Mouse (Mus musculus) heart, adult 2 months (tissue): Measurements from ENCODE around the gene Wfdc1. TPM values are rescaled to one million over a fixed set of nuclear protein-coding genes. Genes with fewer than 3 reads are reported as not detected.
A peak's percentile ranks its signal among the peaks of the same experiment; 100 is the strongest.

Experiments
- DNase-seq, 2 experiments: peaks; one replicate each; pipeline ENCODE4 v3.0.0; 2021
- H3K27ac ChIP-seq: fragments of 200-600 bp; 2 replicates; pipeline ENCODE4 v1.8.1; 2022
- H3K27me3 ChIP-seq: fragments of 200-500 bp; 2 replicates; pipeline ENCODE4 v1.6.1; 2012; ENCODE audit warnings: mild to moderate bottlenecking, low read length, inconsistent platforms, mixed read lengths; ENCODE audit not compliant: control insufficient read depth, insufficient read depth
- H3K36me3 ChIP-seq: fragments of 200-500 bp; 2 replicates; pipeline ENCODE4 v1.6.1; 2012; ENCODE audit warnings: low read length, inconsistent platforms; ENCODE audit not compliant: control insufficient read depth, insufficient read depth
- H3K4me1 ChIP-seq: fragments of 200-500 bp; 2 replicates; pipeline ENCODE4 v1.6.1; 2011; ENCODE audit warnings: low read length; ENCODE audit not compliant: control insufficient read depth, insufficient read depth
- H3K4me3 ChIP-seq: fragments of 200-600 bp; 2 replicates; pipeline ENCODE4 v1.8.1; 2022
- H3K79me2 ChIP-seq: fragments of 200-500 bp; replicated peaks from 2 replicates; pipeline ENCODE4 v1.6.1; 2012; ENCODE audit warnings: mild to moderate bottlenecking, inconsistent platforms, low read length, moderate library complexity, mixed read lengths; ENCODE audit not compliant: control insufficient read depth, insufficient read depth
- H3K9ac ChIP-seq: fragments of 200-500 bp; 2 replicates; pipeline ENCODE4 v1.6.1; 2012; ENCODE audit warnings: low read depth, mild to moderate bottlenecking, control low read depth, inconsistent platforms, low read length, mixed read lengths
- CTCF ChIP-seq: fragments of 200-600 bp; IDR thresholded peaks from 2 replicates; pipeline ENCODE4 v1.8.1; 2022; ENCODE audit warnings: antibody characterized with exemption, mild to moderate bottlenecking, moderate library complexity
- EP300 ChIP-seq: fragments of 200-500 bp; IDR thresholded peaks from 2 replicates; pipeline ENCODE4 v1.6.1; 2011; ENCODE audit warnings: low read depth, low read length, control low read depth; ENCODE audit not compliant: insufficient read depth
- POLR2A ChIP-seq: fragments of 200-500 bp; IDR thresholded peaks from 2 replicates; pipeline ENCODE4 v1.6.1; 2011; ENCODE audit warnings: mild to moderate bottlenecking, low read depth, low read length, control low read depth; ENCODE audit not compliant: insufficient read depth
- WGBS: fragments of 180-500 bp; shearing (Covaris S2); methylation state at CpG from one replicate; pipeline ENCODE4 v1.1.7; 2018; 5-methylcytosine and 5-hydroxymethylcytosine counted together
- intact Hi-C: fragments of 180-260 bp; cut with DNase I; formaldehyde crosslinking; loops from one replicate; pipeline ENCODE4 v1.15.1; 2025
- long read RNA-seq: library from polyadenylated mRNA; stranded (forward); transcript quantifications from one replicate; pipeline ENCODE4 v2.0.0, GENCODE M21; 2021
- polyA plus RNA-seq: library from polyadenylated mRNA; depleted of rRNA; stranded (reverse); fragments of >200 nt; gene quantifications from 2 replicates; pipeline ENCODE4 v1.2.3, GENCODE M21; 2012; rRNA removed
- total RNA-seq, 2 experiments: library from RNA; stranded (reverse); gene quantifications; 2 replicates each; pipeline ENCODE4 v1.2.3; 2021

Wfdc1 gene
- total RNA-seq (10 to 100 TPM; 27.9 to 33.2 TPM), polyA plus RNA-seq (39.0 and 41.4 TPM in 2 replicates)
- long read RNA-seq, transcript Wfdc1-201 (7 exons, 1,371 nt): major isoform, 9 of 16 reads
- long read RNA-seq, partial matches to known transcripts: 2 of 16 reads
- long read RNA-seq, other reads (novel, unspliced or antisense): 4 of 16 reads

DNA sequence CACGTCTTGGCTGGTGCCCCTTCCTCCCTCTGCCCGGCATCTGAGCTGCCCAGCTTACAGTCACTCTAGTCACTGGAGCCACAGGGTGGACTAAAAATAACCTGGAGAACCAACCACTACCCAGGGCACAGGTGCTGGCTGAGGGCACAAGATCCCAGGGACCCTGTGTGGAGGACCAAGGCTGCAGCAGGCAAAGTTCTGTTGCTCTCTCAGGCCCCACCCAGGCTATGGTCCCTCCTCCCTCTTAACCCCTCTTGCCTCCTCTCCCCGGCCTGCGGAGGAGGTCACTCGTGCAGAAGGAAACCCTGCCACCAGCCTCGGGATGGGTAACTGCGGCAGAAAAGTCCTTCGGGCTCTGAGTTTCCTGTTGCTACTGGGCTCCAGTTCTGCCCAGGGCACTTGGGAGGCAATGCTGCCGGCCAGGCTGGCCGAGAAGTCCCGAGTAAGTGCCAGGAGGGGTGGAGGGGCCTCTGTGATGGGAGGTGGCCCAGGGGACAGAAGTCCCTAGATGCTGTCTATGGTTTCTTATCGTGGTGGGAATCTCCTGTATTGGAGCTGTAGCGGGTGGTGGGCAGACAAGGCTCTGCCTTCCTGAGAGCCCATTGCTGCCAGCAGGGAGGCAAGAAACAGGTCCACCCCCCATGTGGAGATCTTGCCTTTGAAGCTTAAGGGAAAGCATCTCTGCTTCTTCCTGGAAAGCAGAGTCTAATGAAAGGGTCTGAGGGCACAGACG, at the start of gene Wfdc1:
Gene Wfdc1, plus strand, starts transcription at position 147 of the 733 bp plus-strand sequence.
- Histone ChIP-seq H3K9ac (peak within 1 kb of the TSS; percentile 74), H3K27ac (peak within 1 kb of the TSS; percentile 83), H3K4me1 (peaks cover 12% of the 10 kb centered on the region), H3K27me3 (no peaks in the 10 kb centered on the region), H3K4me3 (peak within 1 kb of the TSS; percentile 40), H3K79me2 (no peaks in the 10 kb centered on the region), H3K36me3 (no peaks in the 10 kb centered on the region)
- DNase-seq: peak; percentile 58 to 62
- WGBS: 6% methylated on average over 14 of the region's 14 CpGs
- TF ChIP-seq CTCF (no peak), EP300 (peak; percentile 46; the same call in 1 of the 2 replicates), POLR2A (peak; percentile 70)
- intact Hi-C loops: no loop called here

GRCm38 (mm10) chr8:119616811-119617210, 49.4 kb upstream of the Wfdc1 start:
- intact Hi-C loops: no loop called here
- Histone ChIP-seq H3K27ac (no peak overlapping the region), H3K79me2 (no peaks in the 10 kb centered on the region), H3K4me3 (no peak overlapping the region), H3K27me3 (no peaks in the 10 kb centered on the region), H3K36me3 (no peaks in the 10 kb centered on the region), H3K4me1 (no peaks in the 10 kb centered on the region; the same call in 1 of the 2 replicates), H3K9ac (no peak overlapping the region)
- 95% methylated on average over 4 of the region's 4 CpGs for WGBS
- no peak for DNase-seq
- TF ChIP-seq EP300 (no peak), POLR2A (no peak), CTCF (no peak)

GRCm38 (mm10) chr8:119617586-119617985, 48.6 kb upstream of the Wfdc1 start:
- Histone ChIP-seq H3K27me3 (no peaks in the 10 kb centered on the region), H3K9ac (no peak overlapping the region), H3K79me2 (no peaks in the 10 kb centered on the region), H3K4me3 (no peak overlapping the region), H3K36me3 (no peaks in the 10 kb centered on the region), H3K27ac (peak overlapping the region; percentile 49), H3K4me1 (no peaks in the 10 kb centered on the region; the same call in 1 of the 2 replicates)
- intact Hi-C loops: no loop called here
- 54% methylated on average over 5 of the region's 5 CpGs for WGBS
- TF ChIP-seq EP300: no peak
- TF ChIP-seq CTCF: no peak
- no peak for TF ChIP-seq POLR2A
- peak in 1 of 2 experiments; percentile 61 for DNase-seq

DNA sequence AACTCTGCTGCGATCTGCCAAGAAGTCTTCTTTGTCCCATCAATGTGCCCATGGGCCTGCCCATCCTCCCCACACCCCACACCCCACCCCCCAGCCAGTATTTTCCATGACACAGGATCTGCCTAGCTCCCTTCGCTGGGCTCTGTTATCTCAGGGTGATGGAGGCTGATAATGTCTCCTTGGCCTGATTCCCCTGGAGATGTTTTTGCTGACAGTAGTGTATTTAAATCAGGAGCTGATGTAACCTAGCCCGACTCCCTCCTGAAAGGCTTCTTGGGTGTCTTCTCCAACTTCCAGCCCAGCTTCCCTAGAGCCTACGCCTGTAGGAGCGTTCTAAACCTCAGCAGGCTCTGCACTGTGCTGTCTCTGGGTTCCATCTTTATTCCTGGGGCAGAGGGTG, 47.3 kb upstream of the Wfdc1 start:
- Histone ChIP-seq H3K27me3 (no peaks in the 10 kb centered on the region), H3K4me3 (no peak overlapping the region), H3K79me2 (no peaks in the 10 kb centered on the region), H3K27ac (no peak overlapping the region), H3K36me3 (no peaks in the 10 kb centered on the region), H3K9ac (no peak overlapping the region), H3K4me1 (no peaks in the 10 kb centered on the region; the same call in 1 of the 2 replicates)
- intact Hi-C loops: no loop called here
- no peak for TF ChIP-seq POLR2A
- no peak for TF ChIP-seq EP300
- no peak for TF ChIP-seq CTCF
- no peak for DNase-seq
- WGBS: 59% methylated on average over 5 of the region's 5 CpGs

GRCm38 (mm10) chr8:119620116-119620840, 45.9 kb upstream of the Wfdc1 start:
- intact Hi-C loops: no loop called here
- 74% methylated on average over 6 of the region's 6 CpGs for WGBS
- Histone ChIP-seq H3K36me3 (no peaks in the 10 kb centered on the region), H3K4me1 (no peaks in the 10 kb centered on the region; the same call in 1 of the 2 replicates), H3K9ac (no peak overlapping the region), H3K27ac (peak overlapping the region; percentile 36; the same call in 1 of the 2 replicates), H3K79me2 (no peaks in the 10 kb centered on the region), H3K27me3 (no peaks in the 10 kb centered on the region), H3K4me3 (no peak overlapping the region)
- DNase-seq: no peak
- TF ChIP-seq EP300 (no peak), CTCF (no peak), POLR2A (no peak)
